Mouse (Mus musculus): ENCODE results near the gene Taf1a. TPM values are rescaled to one million over a fixed set of nuclear protein-coding genes. Genes with fewer than 3 reads are reported as not detected.
"Not testable (repeated sequence)": the region's sequence is repeated elsewhere in the genome, so short reads cannot be mapped to it uniquely, and the experiment has no call there.

Gene Taf1a
- polyA plus RNA-seq (2014; fragmentation: Nextera tagmentation; extraction: Ambion mirVana), result 19.8 and 20.4 TPM in 2 replicates

GRCm38 (mm10) chr1:183388426-183389406 lies at the start of gene Taf1a:
Taf1a (plus strand) TSS chr1:183388981.
- H3K9me3 ChIP-seq (ENCODE audit: control insufficient read depth, low read length), result no peaks in the 10 kb centered on the region
- ATAC-seq (replicated peaks; ENCODE audit: low FRiP score), result peak; percentile 100
- peaks cover 3% of the 10 kb centered on the region; the same call in 1 of the 2 replicates for H3K4me1 ChIP-seq (replicated peaks; ENCODE audit: control insufficient read depth, insufficient read depth, low read length)
- no peaks in the 10 kb centered on the region; the same call in 1 of the 2 replicates for H3K27me3 ChIP-seq (ENCODE audit: control insufficient read depth, insufficient read depth, low read length)
- H3K36me3 ChIP-seq (ENCODE audit: control insufficient read depth, insufficient read depth, low read length), result no peaks in the 10 kb centered on the region
- WGBS, result 6% methylated on average over 44 of the region's 44 CpGs
- H3K9ac ChIP-seq (ENCODE audit: low read length), result peak within 1 kb of the TSS; percentile 54
- peak within 1 kb of the TSS; percentile 81 for H3K4me2 ChIP-seq (ENCODE audit: low read depth, low read length, severe bottlenecking)
- peak within 1 kb of the TSS; percentile 68 for H3K4me3 ChIP-seq (ENCODE audit: low read depth, low read length)
- DNase-seq (ENCODE audit: low spot score), result peak; percentile 96
- H3K27ac ChIP-seq (ENCODE audit: low read depth, low read length), result no peak within 1 kb of the TSS

GRCm38 (mm10) chr1:183342902-183343301 lies 45.9 kb upstream of the Taf1a start:
- not testable (repeated sequence) for H3K27me3 ChIP-seq (ENCODE audit: control insufficient read depth, insufficient read depth, low read length); ATAC-seq (replicated peaks; ENCODE audit: low FRiP score); H3K36me3 ChIP-seq (ENCODE audit: control insufficient read depth, insufficient read depth, low read length); H3K9ac ChIP-seq (ENCODE audit: low read length); DNase-seq (ENCODE audit: low spot score); H3K9me3 ChIP-seq (ENCODE audit: control insufficient read depth, low read length); H3K4me3 ChIP-seq (ENCODE audit: low read depth, low read length); H3K4me2 ChIP-seq (ENCODE audit: low read depth, low read length, severe bottlenecking); H3K27ac ChIP-seq (ENCODE audit: low read depth, low read length); H3K4me1 ChIP-seq (replicated peaks; ENCODE audit: control insufficient read depth, insufficient read depth, low read length)
- WGBS, result 100% methylated on average over 1 of the region's 1 CpGs

GRCm38 (mm10) chr1:183344886-183345816 lies 43.6 kb upstream of the Taf1a start:
- H3K9ac ChIP-seq (ENCODE audit: low read length), result peak overlapping the region; percentile 83
- peak overlapping the region; percentile 89 for H3K4me2 ChIP-seq (ENCODE audit: low read depth, low read length, severe bottlenecking)
- no peaks in the 10 kb centered on the region; the same call in 1 of the 2 replicates for H3K4me1 ChIP-seq (replicated peaks; ENCODE audit: control insufficient read depth, insufficient read depth, low read length)
- no peaks in the 10 kb centered on the region; the same call in 1 of the 2 replicates for H3K36me3 ChIP-seq (ENCODE audit: control insufficient read depth, insufficient read depth, low read length)
- under 1% methylated on average over 72 of the region's 72 CpGs for WGBS
- no peaks in the 10 kb centered on the region for H3K9me3 ChIP-seq (ENCODE audit: control insufficient read depth, low read length)
- H3K4me3 ChIP-seq (ENCODE audit: low read depth, low read length), result peak overlapping the region; percentile 85
- DNase-seq (ENCODE audit: low spot score), result peak; percentile 93
- no peaks in the 10 kb centered on the region for H3K27me3 ChIP-seq (ENCODE audit: control insufficient read depth, insufficient read depth, low read length)
- H3K27ac ChIP-seq (ENCODE audit: low read depth, low read length), result peak overlapping the region; percentile 25; the same call in 1 of the 2 replicates
- peak; percentile 97 for ATAC-seq (replicated peaks; ENCODE audit: low FRiP score)

- 10% methylated on average over 10 of the region's 10 CpGs for WGBS
- peaks cover 2% of the 10 kb centered on the region; the same call in 1 of the 2 replicates for H3K36me3 ChIP-seq (ENCODE audit: control insufficient read depth, insufficient read depth, low read length)
- H3K4me2 ChIP-seq (ENCODE audit: low read depth, low read length, severe bottlenecking), result peak overlapping the region; percentile 89
- peak overlapping the region; percentile 83 for H3K9ac ChIP-seq (ENCODE audit: low read length)
- H3K4me3 ChIP-seq (ENCODE audit: low read depth, low read length), result peak overlapping the region; percentile 85
- DNase-seq (ENCODE audit: low spot score), result no peak
- no peak overlapping the region; the same call in 1 of the 2 replicates for H3K27ac ChIP-seq (ENCODE audit: low read depth, low read length)
- H3K27me3 ChIP-seq (ENCODE audit: control insufficient read depth, insufficient read depth, low read length), result no peaks in the 10 kb centered on the region
- ATAC-seq (replicated peaks; ENCODE audit: low FRiP score), result no peak; the same call in 1 of the 2 replicates
- no peaks in the 10 kb centered on the region for H3K9me3 ChIP-seq (ENCODE audit: control insufficient read depth, low read length)
- H3K4me1 ChIP-seq (replicated peaks; ENCODE audit: control insufficient read depth, insufficient read depth, low read length), result no peaks in the 10 kb centered on the region; the same call in 1 of the 2 replicates
Measured at GRCm38 (mm10) chr1:183345817-183346195, 43.0 kb upstream of the Taf1a start.

- Histone ChIP-seq H3K9ac (ENCODE audit: low read length) (no peak overlapping the region), H3K9me3 (ENCODE audit: control insufficient read depth, low read length) (no peaks in the 10 kb centered on the region), H3K36me3 (ENCODE audit: control insufficient read depth, insufficient read depth, low read length) (peaks cover 6% of the 10 kb centered on the region; the same call in 1 of the 2 replicates), H3K27ac (ENCODE audit: low read depth, low read length) (no peak overlapping the region), H3K4me1 (replicated peaks; ENCODE audit: control insufficient read depth, insufficient read depth, low read length) (no peaks in the 10 kb centered on the region; the same call in 1 of the 2 replicates), H3K4me3 (ENCODE audit: low read depth, low read length) (no peak overlapping the region), H3K4me2 (ENCODE audit: low read depth, low read length, severe bottlenecking) (no peak overlapping the region), H3K27me3 (ENCODE audit: control insufficient read depth, insufficient read depth, low read length) (no peaks in the 10 kb centered on the region)
- no peak for DNase-seq (ENCODE audit: low spot score)
- WGBS, result 35% methylated on average over 6 of the region's 6 CpGs
- ATAC-seq (replicated peaks; ENCODE audit: low FRiP score), result no peak
Measured at GRCm38 (mm10) chr1:183349840-183350239, 38.9 kb upstream of the Taf1a start.

- DNase-seq (ENCODE audit: low spot score), result no peak
- no peaks in the 10 kb centered on the region for H3K9me3 ChIP-seq (ENCODE audit: control insufficient read depth, low read length)
- 85% methylated on average over 3 of the region's 3 CpGs for WGBS
- ATAC-seq (replicated peaks; ENCODE audit: low FRiP score), result no peak
- no peaks in the 10 kb centered on the region for H3K4me1 ChIP-seq (replicated peaks; ENCODE audit: control insufficient read depth, insufficient read depth, low read length)
- no peak overlapping the region for H3K27ac ChIP-seq (ENCODE audit: low read depth, low read length)
- H3K27me3 ChIP-seq (ENCODE audit: control insufficient read depth, insufficient read depth, low read length), result no peaks in the 10 kb centered on the region
- no peak overlapping the region for H3K4me2 ChIP-seq (ENCODE audit: low read depth, low read length, severe bottlenecking)
- no peak overlapping the region for H3K9ac ChIP-seq (ENCODE audit: low read length)
- H3K36me3 ChIP-seq (ENCODE audit: control insufficient read depth, insufficient read depth, low read length), result no peaks in the 10 kb centered on the region; the same call in 1 of the 2 replicates
- no peak overlapping the region for H3K4me3 ChIP-seq (ENCODE audit: low read depth, low read length)
Measured at GRCm38 (mm10) chr1:183358901-183359300, 29.9 kb upstream of the Taf1a start.

GRCm38 (mm10) chr1:183362301-183362700 lies 26.5 kb upstream of the Taf1a start:
- Histone ChIP-seq H3K9ac (ENCODE audit: low read length) (no peak overlapping the region), H3K4me2 (ENCODE audit: low read depth, low read length, severe bottlenecking) (no peak overlapping the region), H3K36me3 (ENCODE audit: control insufficient read depth, insufficient read depth, low read length) (no peaks in the 10 kb centered on the region; the same call in 1 of the 2 replicates), H3K4me3 (ENCODE audit: low read depth, low read length) (no peak overlapping the region), H3K9me3 (ENCODE audit: control insufficient read depth, low read length) (no peaks in the 10 kb centered on the region), H3K27me3 (ENCODE audit: control insufficient read depth, insufficient read depth, low read length) (no peaks in the 10 kb centered on the region), H3K27ac (ENCODE audit: low read depth, low read length) (no peak overlapping the region), H3K4me1 (replicated peaks; ENCODE audit: control insufficient read depth, insufficient read depth, low read length) (no peaks in the 10 kb centered on the region)
- WGBS, result 92% methylated on average over 5 of the region's 5 CpGs
- no peak for ATAC-seq (replicated peaks; ENCODE audit: low FRiP score)
- DNase-seq (ENCODE audit: low spot score), result no peak
